Mouse (Mus musculus): ENCODE data around the gene Gm20219. TPM values are rescaled to one million over a fixed set of nuclear protein-coding genes. Genes with fewer than 3 reads are reported as not detected.

Gm20219 gene
- 7.9 TPM for total RNA-seq (2023)

GRCm38 (mm10) chr17:56554122-56554551 lies at the start of gene Gm20219:
Gene Gm20219 (minus strand): TSS chr17:56554387.

GRCm38 (mm10) chr17:56584257-56585130 lies 30.3 kb upstream of the Gm20219 start, which contains the start of the genes Safb2 and Safb:
Gene Safb2 (minus strand): TSS chr17:56584585.
Gene Safb (plus strand): TSS chr17:56584825.

GRCm38 (mm10) chr17:56512310-56512709 lies 41.9 kb downstream of the Gm20219 start, which contains the start of gene Znrf4:
Gene Znrf4 (minus strand): TSS chr17:56512431.

Other genes with a start within 250 kb of the Gm20219 start
- gene Kdm4b, start 228.3 kb downstream of the Gm20219 start, total RNA-seq (2023), result 74.3 TPM
- gene Ptprs, start 77.9 kb downstream of the Gm20219 start, total RNA-seq (2023), result 13.2 TPM
- not detected for gene Znrf4, start 42.0 kb downstream of the Gm20219 start, total RNA-seq (2023)
- gene Safb2, start 30.2 kb upstream of the Gm20219 start, total RNA-seq (2023), result 438 TPM
- gene Safb, start 30.4 kb upstream of the Gm20219 start, total RNA-seq (2023), result 249 TPM
- 78.9 TPM for gene 2410015M20Rik, start 55.4 kb upstream of the Gm20219 start, total RNA-seq (2023)
- 2,069 TPM for gene Rpl36, start 59.0 kb upstream of the Gm20219 start, total RNA-seq (2023)
- gene Lonp1, start 72.5 kb upstream of the Gm20219 start, total RNA-seq (2023), result 47.3 TPM
- not detected for gene Catsperd, start 73.8 kb upstream of the Gm20219 start, total RNA-seq (2023)
- 111 TPM for gene Ranbp3, start 118.9 kb upstream of the Gm20219 start, total RNA-seq (2023)
- gene Ndufa11, start 163.4 kb upstream of the Gm20219 start, total RNA-seq (2023), result 51.5 TPM
- 9.6 TPM for gene Vmac, start 163.6 kb upstream of the Gm20219 start, total RNA-seq (2023)
- not detected for gene Nrtn, start 203.1 kb upstream of the Gm20219 start, total RNA-seq (2023)
- 60.0 TPM for gene Dus3l, start 210.4 kb upstream of the Gm20219 start, total RNA-seq (2023)
- gene Prr22, start 215.9 kb upstream of the Gm20219 start, total RNA-seq (2023), result 2.1 TPM